Mouse (Mus musculus): ENCODE measurements around the gene Galnt9. TPM values are rescaled to one million over a fixed set of nuclear protein-coding genes. Genes with fewer than 3 reads are reported as not detected.

Galnt9 gene
- polyA plus RNA-seq, 1 experiment from 2014 or later = 26.4 TPM

DNA sequence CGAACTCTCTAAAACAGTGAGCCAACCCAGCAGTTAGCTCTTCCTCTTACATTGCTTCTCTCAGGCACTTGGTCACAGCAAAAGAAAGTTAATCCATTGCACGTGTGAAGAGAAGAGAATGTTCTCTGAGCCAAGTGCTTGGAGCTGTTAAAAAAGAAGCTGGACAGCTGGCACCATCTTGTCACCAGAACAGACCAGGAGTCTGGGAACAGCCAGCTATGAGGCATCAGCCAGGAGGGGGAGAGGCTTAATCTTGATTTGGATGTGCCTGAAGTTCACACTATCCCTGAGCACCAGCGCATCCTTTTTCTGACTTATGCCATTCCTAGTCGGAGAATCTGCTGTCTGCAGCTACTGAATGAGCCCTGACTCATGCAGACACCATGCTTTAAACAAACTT is 30.4 kb upstream of the Galnt9 start:
- Histone ChIP-seq H3K4me3 (no peak overlapping the region), H3K27ac (replicated peaks) (no peak overlapping the region), H3K4me1 (replicated peaks) (peaks cover 6% of the 10 kb centered on the region; the same call in 1 of the 2 replicates), H3K9ac (no peak overlapping the region), H3K9me3 (no peaks in the 10 kb centered on the region), H3K36me3 (no peaks in the 10 kb centered on the region), H3K27me3 (no peaks in the 10 kb centered on the region), H3K4me2 (no peak overlapping the region)
- WGBS = 82% methylated on average over 4 of the region's 4 CpGs
- ATAC-seq (ENCODE audit: low FRiP score, low read depth) = no peak

GRCm38 (mm10) chr5:110514694-110515093 is 29.5 kb upstream of the Galnt9 start:
- Histone ChIP-seq H3K4me3 (no peak overlapping the region), H3K4me1 (replicated peaks) (peaks cover 6% of the 10 kb centered on the region; the same call in 1 of the 2 replicates), H3K9me3 (no peaks in the 10 kb centered on the region), H3K4me2 (no peak overlapping the region), H3K9ac (no peak overlapping the region), H3K36me3 (no peaks in the 10 kb centered on the region), H3K27ac (replicated peaks) (no peak overlapping the region), H3K27me3 (no peaks in the 10 kb centered on the region)
- 80% methylated on average over 3 of the region's 3 CpGs for WGBS
- ATAC-seq (ENCODE audit: low FRiP score, low read depth) = no peak

DNA sequence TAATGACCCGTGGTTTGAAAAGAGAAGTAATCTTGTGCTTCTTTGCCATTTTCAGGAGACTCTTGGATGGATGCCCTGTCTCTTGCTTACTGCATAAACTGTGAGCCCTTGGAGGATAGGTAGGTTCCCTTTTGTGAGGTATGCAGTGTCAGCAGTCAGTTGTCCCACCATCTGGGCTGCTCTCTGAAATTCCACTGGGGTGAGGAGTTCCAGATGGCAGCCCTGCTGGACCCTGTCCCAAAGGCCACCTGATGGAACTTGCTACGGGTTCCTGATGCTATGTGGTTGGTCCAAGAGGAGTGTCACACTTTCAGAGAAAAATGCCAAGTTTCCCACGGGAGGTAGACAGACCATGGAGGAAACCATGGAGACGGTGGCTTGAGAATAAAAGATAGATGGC is 27.8 kb upstream of the Galnt9 start:
- WGBS = 62% methylated on average over 4 of the region's 4 CpGs

GRCm38 (mm10) chr5:110518086-110518783 is 25.9 kb upstream of the Galnt9 start:
- Histone ChIP-seq H3K4me1 (replicated peaks) (peaks cover 6% of the 10 kb centered on the region; the same call in 1 of the 2 replicates), H3K27ac (replicated peaks) (peak overlapping the region; percentile 39; the same call in 1 of the 2 replicates), H3K36me3 (no peaks in the 10 kb centered on the region), H3K9me3 (no peaks in the 10 kb centered on the region), H3K4me3 (no peak overlapping the region), H3K27me3 (no peaks in the 10 kb centered on the region), H3K4me2 (peak overlapping the region; percentile 37), H3K9ac (no peak overlapping the region)
- peak; percentile 65; the same call in 1 of the 2 replicates for ATAC-seq (ENCODE audit: low FRiP score, low read depth)
- WGBS = 20% methylated on average over 14 of the region's 14 CpGs

More for the DNA sequence above, 27.8 kb upstream of the Galnt9 start:
- peaks cover 6% of the 10 kb centered on the region; the same call in 1 of the 2 replicates for H3K4me1 ChIP-seq (replicated peaks)
- H3K9ac ChIP-seq = no peak overlapping the region
- H3K27ac ChIP-seq (replicated peaks) = no peak overlapping the region
- H3K27me3 ChIP-seq = no peaks in the 10 kb centered on the region
- H3K4me3 ChIP-seq = no peak overlapping the region
- no peaks in the 10 kb centered on the region for H3K9me3 ChIP-seq
- H3K4me2 ChIP-seq = no peak overlapping the region
- ATAC-seq (ENCODE audit: low FRiP score, low read depth) = no peak
- no peaks in the 10 kb centered on the region for H3K36me3 ChIP-seq

GRCm38 (mm10) chr5:110520974-110521373 is 23.2 kb upstream of the Galnt9 start:
- Histone ChIP-seq H3K4me2 (no peak overlapping the region), H3K4me1 (replicated peaks) (peaks cover 6% of the 10 kb centered on the region; the same call in 1 of the 2 replicates), H3K9me3 (no peaks in the 10 kb centered on the region), H3K27me3 (no peaks in the 10 kb centered on the region), H3K36me3 (no peaks in the 10 kb centered on the region), H3K9ac (no peak overlapping the region), H3K4me3 (no peak overlapping the region), H3K27ac (replicated peaks) (no peak overlapping the region)
- 85% methylated on average over 4 of the region's 4 CpGs for WGBS
- no peak for ATAC-seq (ENCODE audit: low FRiP score, low read depth)

GRCm38 (mm10) chr5:110521822-110522221 is 22.3 kb upstream of the Galnt9 start:
- no peak for ATAC-seq (ENCODE audit: low FRiP score, low read depth)
- no peak overlapping the region for H3K27ac ChIP-seq (replicated peaks)
- H3K9me3 ChIP-seq = no peaks in the 10 kb centered on the region
- no peak overlapping the region for H3K9ac ChIP-seq
- peaks cover 6% of the 10 kb centered on the region; the same call in 1 of the 2 replicates for H3K4me1 ChIP-seq (replicated peaks)
- no peaks in the 10 kb centered on the region for H3K36me3 ChIP-seq
- H3K27me3 ChIP-seq = no peaks in the 10 kb centered on the region
- no peak overlapping the region for H3K4me2 ChIP-seq
- WGBS = 76% methylated on average over 7 of the region's 7 CpGs
- H3K4me3 ChIP-seq = no peak overlapping the region

DNA sequence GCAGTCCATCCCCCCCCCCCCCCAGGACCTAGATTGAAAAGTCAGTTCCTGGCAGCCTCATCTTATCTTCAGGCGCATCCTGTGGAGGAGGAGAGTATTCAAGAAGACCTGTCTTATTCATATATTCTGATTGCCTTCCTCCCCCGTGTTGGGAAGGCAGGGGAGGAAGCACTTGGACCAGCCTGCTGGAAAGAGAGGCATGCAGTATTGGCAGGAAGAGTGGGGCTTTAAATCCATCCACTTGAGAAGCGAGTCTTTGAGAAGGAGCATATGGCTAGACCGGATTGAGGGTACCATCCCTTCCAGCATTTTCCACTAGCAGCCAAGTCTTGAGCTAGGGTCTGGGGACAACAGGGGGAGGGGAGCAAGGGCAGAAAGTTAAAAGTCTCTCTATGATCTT is 20.9 kb upstream of the Galnt9 start:
- no peaks in the 10 kb centered on the region for H3K27me3 ChIP-seq
- H3K9me3 ChIP-seq = no peaks in the 10 kb centered on the region
- peaks cover 1% of the 10 kb centered on the region; the same call in 1 of the 2 replicates for H3K4me1 ChIP-seq (replicated peaks)
- H3K27ac ChIP-seq (replicated peaks) = no peak overlapping the region
- ATAC-seq (ENCODE audit: low FRiP score, low read depth) = no peak
- 87% methylated on average over 4 of the region's 4 CpGs for WGBS
- no peak overlapping the region for H3K9ac ChIP-seq
- no peaks in the 10 kb centered on the region for H3K36me3 ChIP-seq
- H3K4me2 ChIP-seq = no peak overlapping the region
- H3K4me3 ChIP-seq = no peak overlapping the region

GRCm38 (mm10) chr5:110525701-110526100 is 18.5 kb upstream of the Galnt9 start:
- H3K9ac ChIP-seq = no peak overlapping the region
- H3K4me2 ChIP-seq = no peak overlapping the region
- no peaks in the 10 kb centered on the region for H3K9me3 ChIP-seq
- ATAC-seq (ENCODE audit: low FRiP score, low read depth) = no peak
- H3K4me3 ChIP-seq = no peak overlapping the region
- no peak overlapping the region for H3K27ac ChIP-seq (replicated peaks)
- no peaks in the 10 kb centered on the region for H3K36me3 ChIP-seq
- WGBS = 86% methylated on average over 6 of the region's 6 CpGs
- H3K4me1 ChIP-seq (replicated peaks) = no peaks in the 10 kb centered on the region
- no peaks in the 10 kb centered on the region for H3K27me3 ChIP-seq

GRCm38 (mm10) chr5:110526556-110526955 is 17.6 kb upstream of the Galnt9 start:
- H3K27ac ChIP-seq (replicated peaks) = 0 out of 2 replicates have a peak overlapping the region, but pooled peaks have one; percentile 15
- H3K4me1 ChIP-seq (replicated peaks) = no peaks in the 10 kb centered on the region
- H3K9ac ChIP-seq = no peak overlapping the region
- ATAC-seq (ENCODE audit: low FRiP score, low read depth) = 0 out of 2 replicates have a peak, but pooled peaks have one; percentile 38
- WGBS = 70% methylated on average over 4 of the region's 4 CpGs
- H3K36me3 ChIP-seq = no peaks in the 10 kb centered on the region
- no peaks in the 10 kb centered on the region for H3K27me3 ChIP-seq
- no peaks in the 10 kb centered on the region for H3K9me3 ChIP-seq
- no peak overlapping the region for H3K4me2 ChIP-seq
- H3K4me3 ChIP-seq = no peak overlapping the region

- whole genome bisulfite sequencing = 78% methylated on average over 4 of the region's 4 CpGs
- ATAC-seq (ENCODE audit: low FRiP score, low read depth) = no peak
These were observed 13.1 kb upstream of the Galnt9 start for GRCm38 (mm10) chr5:110531091-110531490.

DNA sequence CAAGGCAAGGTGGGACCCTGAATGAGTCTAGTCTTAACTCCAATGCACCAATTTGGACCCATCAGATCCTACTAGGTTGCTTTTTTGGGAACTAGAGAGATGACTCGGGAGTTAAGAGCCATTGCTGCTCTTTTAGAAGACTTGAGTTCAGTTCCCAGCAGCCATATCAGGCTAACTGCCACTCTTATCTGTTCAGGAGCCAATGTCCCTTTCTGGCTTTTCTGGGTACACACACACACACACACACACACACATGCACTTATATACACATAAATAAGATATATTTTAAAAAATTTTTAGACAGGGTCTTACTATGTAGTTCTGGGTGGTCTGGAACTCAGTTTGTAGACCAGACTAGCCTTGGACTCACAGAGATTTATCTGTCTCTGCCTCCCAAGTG is 9.8 kb upstream of the Galnt9 start:
- Histone ChIP-seq H3K4me1 (replicated peaks) (no peaks in the 10 kb centered on the region), H3K27ac (replicated peaks) (no peak overlapping the region), H3K9me3 (no peaks in the 10 kb centered on the region), H3K4me2 (no peak overlapping the region), H3K9ac (no peak overlapping the region), H3K27me3 (no peaks in the 10 kb centered on the region), H3K36me3 (no peaks in the 10 kb centered on the region), H3K4me3 (no peak overlapping the region)
- 78% methylated on average over 1 of the region's 1 CpGs for WGBS
- no peak for ATAC-seq (ENCODE audit: low FRiP score, low read depth)

More at GRCm38 (mm10) chr5:110531091-110531490, 13.1 kb upstream of the Galnt9 start:
- Histone ChIP-seq H3K9me3 (no peaks in the 10 kb centered on the region), H3K27me3 (no peaks in the 10 kb centered on the region), H3K36me3 (no peaks in the 10 kb centered on the region), H3K4me2 (no peak overlapping the region), H3K4me3 (no peak overlapping the region), H3K27ac (replicated peaks) (no peak overlapping the region), H3K4me1 (replicated peaks) (no peaks in the 10 kb centered on the region), H3K9ac (no peak overlapping the region)

GRCm38 (mm10) chr5:110535964-110536363 is 8.2 kb upstream of the Galnt9 start:
- 57% methylated on average over 8 of the region's 8 CpGs for WGBS

More at GRCm38 (mm10) chr5:110535964-110536363, 8.2 kb upstream of the Galnt9 start:
- no peak overlapping the region for H3K27ac ChIP-seq (replicated peaks)
- H3K4me3 ChIP-seq = no peak overlapping the region
- H3K9me3 ChIP-seq = no peaks in the 10 kb centered on the region
- no peaks in the 10 kb centered on the region for H3K27me3 ChIP-seq
- H3K9ac ChIP-seq = no peak overlapping the region
- H3K4me2 ChIP-seq = no peak overlapping the region
- no peaks in the 10 kb centered on the region for H3K36me3 ChIP-seq
- ATAC-seq (ENCODE audit: low FRiP score, low read depth) = no peak
- H3K4me1 ChIP-seq (replicated peaks) = no peaks in the 10 kb centered on the region
